Mouse (Mus musculus) adrenal gland (tissue): ENCODE data around the gene Ctdsp1.

ENCODE experiments used
- intact Hi-C: fragments of 180-260 bp; cut with DNase I; formaldehyde crosslinking; loops from one replicate; pipeline ENCODE4 v1.15.1; 2025

Gene Ctdsp1

DNA sequence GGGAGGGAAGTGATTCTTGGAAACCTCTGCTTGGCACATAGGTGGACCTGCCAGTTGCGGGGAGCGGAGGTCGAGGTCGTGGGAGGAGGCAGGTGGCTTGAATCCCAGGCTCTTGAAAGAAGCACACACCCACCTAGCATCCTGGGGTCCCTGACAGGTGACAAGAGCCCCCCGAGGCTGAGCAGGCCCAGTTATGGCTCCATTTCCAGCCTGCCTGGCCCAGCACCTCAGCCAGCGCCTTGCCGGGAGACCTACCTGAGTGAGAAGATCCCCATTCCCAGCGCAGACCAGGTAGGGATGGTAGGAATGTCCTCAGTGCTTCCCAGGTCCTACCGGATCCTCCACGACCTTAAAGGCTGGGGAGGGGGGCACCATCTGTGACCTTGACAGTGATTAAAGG, 15.7 kb upstream of the Ctdsp1 start:
- intact Hi-C loops: no loop called here

DNA sequence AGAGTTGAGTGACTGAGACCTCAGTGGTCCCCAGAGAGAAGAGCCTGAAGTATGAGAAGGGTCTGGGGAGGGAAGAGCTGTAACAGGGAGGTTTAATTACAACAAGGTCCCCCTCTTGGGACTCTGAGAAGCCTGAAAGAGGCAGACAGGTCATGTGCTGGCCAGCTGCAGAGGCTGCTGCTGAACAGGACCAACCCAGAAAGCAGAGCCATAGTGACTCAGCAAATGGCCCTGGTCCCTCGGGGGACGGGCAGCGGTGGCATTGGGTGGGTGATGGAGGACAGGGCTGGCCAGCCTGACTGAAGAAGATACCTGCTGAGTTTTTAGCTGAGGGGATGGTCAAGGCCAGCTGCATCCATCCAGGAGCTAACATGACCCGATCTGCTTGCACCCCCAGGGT, 14.9 kb upstream of the Ctdsp1 start:
- intact Hi-C loops: no loop called here

DNA sequence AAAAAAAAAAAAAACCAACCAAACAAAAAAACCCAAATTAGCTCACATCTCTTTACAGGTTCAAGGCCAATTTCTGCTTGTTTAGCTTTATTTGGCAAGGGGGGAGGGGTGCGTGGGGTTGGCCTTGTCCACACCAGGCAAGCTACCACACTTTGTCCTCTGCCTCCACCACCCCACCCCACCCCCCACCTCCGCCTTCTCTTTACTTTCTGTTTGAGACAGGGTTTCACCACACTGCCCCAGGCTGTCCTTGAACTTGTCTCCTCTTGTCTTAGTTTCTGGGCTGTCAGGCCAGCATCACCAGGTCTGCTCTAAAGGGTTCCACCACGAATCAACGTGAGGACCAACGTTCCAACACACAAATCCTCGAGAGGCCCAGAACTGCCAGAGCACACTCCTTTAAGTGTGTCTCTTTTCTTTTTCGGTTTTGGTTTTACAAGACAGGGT, 12.2 kb upstream of the Ctdsp1 start:
- intact Hi-C loops: no loop called here

DNA sequence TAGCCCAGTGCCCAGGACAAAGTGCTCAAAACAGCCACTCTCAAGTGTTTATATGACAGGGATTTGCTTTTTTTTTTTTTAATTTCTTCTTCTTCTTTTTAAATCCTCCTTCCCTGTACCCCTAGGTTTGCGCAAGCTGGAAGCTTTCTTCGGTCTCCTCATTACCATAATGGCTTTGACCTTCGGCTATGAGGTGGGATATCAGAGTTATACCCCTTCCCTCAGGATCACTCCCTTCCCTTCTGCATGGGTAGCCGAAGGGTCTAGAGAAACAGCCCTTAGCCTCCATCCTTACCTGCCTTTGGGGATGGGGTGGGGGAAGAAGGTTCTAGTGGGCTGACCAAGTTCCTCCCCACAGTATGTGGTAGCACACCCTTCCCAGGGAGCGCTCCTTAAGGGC, 10.8 kb upstream of the Ctdsp1 start:
- intact Hi-C loops: no loop called here

DNA sequence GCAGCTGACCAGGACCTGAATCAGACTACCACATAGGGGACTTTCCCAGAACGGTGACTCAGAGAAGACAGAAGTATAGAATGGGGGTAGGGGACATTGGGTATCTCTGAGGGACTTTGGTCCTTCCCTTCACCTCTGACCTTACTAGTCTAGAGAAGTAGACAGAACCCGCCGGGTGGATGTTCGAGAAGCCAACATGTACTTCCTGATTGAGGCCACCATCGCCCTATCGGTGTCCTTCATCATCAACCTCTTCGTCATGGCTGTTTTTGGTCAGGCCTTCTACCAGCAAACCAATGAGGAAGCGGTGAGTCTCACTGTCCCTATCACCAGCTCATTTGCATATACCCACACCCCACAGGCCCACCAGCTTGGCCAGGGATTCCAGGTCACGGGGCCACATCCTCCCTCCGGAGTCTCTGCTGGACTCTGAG, 9.7 kb upstream of the Ctdsp1 start:
- intact Hi-C loops: no loop called here

DNA sequence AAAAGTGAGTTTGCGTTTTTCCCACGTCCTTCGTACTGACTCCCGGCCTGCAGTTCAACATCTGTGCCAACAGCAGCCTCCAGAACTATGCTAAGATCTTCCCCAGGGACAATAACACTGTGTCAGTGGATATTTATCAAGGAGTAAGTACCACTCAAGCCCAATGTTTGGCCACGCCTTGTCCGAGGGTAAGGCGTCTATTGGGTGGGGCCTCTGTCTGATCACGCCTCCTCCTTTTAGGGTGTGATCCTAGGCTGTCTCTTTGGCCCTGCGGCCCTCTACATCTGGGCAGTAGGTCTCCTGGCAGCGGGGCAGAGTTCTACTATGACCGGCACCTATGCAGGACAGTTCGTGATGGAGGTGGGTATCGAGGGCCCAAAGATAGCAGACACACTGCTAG, 7.9 kb upstream of the Ctdsp1 start:
- intact Hi-C loops: no loop called here

DNA sequence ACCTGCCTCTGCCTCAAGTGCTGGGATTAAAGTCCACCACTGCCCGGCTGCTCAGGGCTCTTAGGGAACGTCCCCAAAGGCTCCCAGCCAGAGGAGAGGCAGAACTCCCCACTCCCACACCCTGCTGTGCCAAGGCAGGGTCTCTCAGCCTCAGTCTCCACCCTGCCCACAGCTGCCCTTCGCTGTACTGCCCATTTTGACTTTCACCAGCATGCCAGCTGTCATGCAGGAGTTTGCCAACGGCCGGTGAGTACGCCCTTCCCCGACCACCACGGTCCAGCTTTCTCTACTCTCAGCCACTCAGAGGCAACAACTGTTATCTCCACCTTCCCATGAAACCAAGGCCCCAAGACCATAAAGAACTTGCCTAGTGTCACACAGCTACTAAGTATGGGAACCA, 6.8 kb upstream of the Ctdsp1 start:
- intact Hi-C loops: no loop called here

DNA sequence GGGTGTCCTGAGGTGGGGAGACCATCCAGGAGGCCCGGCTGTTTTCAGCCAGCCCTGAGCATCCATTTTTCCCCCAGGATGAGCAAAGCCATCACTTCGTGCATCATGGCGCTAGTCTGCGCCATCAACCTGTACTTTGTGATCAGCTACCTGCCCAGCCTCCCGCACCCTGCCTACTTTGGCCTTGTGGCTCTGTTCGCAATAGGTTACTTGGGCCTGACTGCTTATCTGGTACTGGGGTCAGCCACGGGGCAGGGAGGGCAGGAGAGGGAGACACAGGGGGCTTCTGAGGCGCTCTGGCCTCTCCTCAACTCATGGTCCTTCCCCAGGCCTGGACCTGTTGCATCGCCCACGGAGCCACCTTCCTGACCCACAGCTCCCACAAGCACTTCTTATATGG, 6.2 kb upstream of the Ctdsp1 start:
- intact Hi-C loops: no loop called here

DNA sequence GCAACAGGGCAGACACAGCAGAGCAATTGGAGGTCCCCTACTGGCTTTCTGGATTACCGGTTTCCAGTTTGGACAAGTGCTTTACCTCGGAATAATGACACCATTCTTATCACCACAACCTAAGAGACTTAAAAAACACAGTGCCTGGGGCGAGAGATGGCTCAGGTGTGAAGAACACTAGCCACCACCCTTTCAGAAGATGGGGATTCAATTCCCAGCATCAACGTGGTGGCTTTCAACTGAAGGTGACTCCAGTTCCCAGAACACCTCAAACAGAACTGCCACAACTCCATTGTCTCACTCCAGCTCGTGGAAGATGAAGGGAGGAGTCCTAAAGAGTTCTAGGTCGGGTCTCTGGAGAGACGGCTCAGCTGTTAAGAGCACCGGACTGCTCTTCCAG, 5.8 kb upstream of the Ctdsp1 start:
- intact Hi-C loops: no loop called here

DNA sequence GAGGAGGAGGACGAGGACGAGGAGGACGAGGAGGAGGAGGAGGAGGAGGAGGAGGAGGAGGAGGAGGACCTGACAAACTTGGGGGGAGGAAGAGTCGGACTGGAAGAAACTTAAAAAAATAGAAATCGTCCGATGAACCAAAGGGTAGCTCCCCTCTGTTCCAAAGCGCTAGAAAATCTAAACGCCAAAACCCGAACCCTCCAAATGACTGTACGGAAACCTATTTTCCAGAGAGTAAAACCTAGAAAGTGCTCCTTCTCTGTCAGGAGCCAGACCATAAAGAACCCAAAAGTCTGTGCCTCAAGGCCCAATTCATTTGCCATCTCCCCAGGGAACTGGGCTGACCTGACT, 5.0 kb upstream of the Ctdsp1 start:
- intact Hi-C loops: no loop called here

DNA sequence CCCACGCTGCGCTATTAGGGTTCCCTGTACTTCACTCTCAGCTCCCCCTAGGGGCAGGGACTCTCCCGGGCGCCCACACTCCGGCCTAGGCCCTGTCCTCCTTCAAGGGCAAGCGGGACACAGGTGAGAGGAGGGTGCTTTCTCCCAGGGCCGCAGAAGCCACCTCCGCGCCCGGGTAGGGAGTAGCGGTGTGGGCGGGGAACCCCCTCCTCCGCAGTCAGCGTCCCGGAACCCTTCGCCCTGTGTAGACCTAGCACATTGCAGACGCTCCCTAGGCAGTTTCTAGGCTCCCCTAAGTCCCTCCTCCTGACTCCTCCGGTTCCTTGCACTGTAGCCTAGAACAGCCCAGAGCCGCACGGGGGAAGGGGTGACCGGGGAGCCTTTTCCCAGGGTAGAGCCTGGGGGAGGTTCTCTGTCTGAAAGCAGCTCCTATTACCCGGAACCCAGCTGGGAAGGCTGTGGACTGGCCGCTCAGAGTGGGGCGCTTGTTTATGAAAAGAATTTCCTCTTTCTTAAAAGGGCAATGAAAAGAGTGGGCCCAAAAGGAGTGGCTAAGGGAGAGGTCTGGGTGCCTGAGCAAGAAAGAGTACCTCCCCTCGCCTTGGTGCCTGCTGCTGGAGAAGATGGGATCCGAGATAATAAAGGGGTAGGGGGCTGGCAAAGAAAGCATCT, 4.5 kb upstream of the Ctdsp1 start:
- intact Hi-C loops: no loop called here

DNA sequence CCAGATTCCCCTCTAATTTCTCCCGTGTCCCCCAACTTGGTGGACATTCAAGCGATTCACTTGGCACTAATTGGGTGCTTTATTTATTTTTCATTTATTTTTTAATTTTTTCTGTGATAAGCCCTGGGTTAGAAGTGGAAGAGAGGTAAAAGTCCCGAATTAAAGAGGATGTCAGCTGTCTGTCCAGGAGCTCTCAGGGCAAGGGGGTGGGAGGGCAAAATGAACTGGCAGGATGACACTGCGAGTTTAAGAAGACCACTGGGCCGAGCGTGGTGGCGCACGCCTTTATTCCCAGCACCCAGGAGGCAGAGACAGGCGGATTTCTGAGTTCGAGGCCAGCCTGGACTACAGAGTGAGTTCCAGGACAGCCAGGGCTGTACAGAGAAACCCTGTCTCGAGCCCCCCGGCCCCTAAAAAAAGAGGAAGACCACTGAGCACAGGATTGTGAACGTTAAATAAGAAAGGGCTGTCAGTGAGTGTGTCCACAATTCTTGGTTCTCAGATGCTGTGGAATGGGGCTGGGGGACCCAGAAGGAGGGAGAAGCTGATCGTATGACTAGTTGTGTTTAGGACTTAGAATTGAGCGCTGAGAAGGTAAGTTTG, 3.8 kb upstream of the Ctdsp1 start:
- intact Hi-C loops: no loop called here

DNA sequence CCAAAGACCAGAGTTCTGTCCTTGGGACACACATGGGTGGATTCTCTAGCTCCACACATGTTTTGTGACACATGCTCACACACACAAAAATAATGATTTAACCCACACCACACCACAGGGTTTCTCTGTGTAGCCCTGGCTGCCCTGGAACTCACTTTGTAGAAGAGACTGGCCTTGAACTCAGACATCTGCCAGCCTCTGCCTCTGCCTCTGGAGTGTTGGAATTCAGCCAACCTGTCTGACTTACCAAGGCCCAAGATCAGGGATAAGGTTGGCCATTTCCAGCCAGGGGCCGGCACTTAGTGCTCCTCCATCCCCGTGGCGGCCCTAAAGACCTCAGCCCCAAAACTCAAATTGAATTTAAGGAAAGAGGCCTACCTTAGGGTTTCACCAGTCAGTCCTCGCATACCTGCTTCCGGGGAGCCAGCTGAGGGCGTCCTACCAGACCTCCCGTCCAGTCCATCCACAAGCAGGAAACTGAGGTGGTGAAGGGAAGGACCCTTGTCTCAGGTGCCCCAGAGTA, 2.9 kb upstream of the Ctdsp1 start:
- intact Hi-C loops: no loop called here

DNA sequence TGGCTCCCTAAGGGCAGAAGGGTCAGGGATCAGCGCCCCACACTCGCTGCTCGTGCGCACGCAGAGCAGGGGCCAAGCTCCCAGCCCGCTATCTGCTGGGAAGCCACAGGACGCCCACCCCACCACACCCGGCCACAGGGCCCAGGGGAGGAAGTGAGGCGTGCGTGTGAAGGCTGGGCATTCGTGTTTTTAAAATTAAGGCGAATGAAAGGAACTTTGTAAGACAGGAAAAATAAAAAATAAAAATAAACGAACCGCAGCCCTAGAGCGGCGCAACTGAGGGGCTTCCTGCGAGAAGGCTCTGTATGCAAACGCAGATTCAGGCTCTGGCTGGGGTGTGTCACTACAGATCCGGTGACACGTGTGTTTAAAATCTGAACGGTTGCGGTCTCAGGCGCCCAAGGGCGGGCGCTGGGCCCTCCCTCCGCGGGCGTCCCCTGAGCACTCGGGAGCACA, 1.4 kb upstream of the Ctdsp1 start:
- intact Hi-C loops: no loop called here

DNA sequence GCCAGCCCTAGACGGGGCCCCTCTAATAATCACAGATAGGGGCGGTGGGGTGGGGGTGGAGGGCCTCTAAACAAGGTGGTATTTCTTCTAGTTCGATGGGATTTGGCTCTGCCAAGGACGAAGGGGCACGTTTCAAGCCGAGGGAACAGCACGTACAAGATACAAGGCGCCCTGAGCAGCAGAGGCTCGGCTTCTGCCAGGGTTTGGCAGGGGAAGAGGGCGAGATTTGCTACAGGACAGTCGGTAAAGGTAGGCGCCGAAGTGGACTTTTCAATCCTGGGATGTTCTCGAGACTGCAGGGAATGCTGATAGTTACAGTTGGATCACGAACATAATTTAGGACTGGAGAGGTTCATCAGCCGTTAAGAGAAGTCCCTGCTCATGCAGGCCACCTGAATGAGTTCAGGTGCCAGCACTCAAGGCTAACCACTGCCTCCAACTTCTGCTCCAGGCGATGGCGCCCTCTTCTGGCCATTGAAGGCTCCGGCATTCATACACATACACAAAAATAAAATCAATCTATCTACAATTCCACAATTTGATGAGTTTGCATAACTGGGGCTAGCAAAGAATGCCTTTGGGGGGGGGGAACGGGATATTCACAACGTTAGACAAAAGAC, 912 bp upstream of the Ctdsp1 start:
- intact Hi-C loops: no loop called here

DNA sequence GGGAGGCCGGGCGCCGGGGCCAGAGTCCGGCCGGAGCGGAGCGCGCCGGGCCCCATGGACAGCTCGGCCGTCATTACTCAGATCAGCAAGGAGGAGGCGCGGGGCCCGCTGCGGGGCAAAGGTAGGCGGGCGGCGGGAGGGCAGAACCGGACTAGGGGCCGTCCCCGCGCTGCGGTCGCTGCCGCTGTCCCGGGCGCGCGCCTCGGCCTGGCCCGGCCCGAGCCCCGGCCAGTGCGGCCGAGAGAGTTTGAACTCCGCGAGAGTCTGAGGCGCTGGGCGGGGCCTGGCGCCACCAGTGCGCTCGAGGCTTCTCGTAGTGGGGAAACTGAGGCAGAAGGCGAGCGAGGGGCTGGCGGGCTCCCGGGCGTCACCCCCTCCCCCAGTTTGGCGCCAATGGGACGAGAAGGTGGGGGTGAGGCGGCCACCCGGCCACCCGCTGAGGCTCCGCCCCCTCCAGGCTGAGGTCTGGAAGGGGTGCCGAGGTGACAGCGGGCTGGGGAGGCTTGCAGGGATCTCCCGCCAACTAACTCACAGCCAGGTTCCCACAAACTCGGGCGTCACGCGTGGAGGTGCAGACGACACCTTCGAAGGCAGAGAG, 634 bp downstream of the Ctdsp1 start:
- intact Hi-C loops: no loop called here

DNA sequence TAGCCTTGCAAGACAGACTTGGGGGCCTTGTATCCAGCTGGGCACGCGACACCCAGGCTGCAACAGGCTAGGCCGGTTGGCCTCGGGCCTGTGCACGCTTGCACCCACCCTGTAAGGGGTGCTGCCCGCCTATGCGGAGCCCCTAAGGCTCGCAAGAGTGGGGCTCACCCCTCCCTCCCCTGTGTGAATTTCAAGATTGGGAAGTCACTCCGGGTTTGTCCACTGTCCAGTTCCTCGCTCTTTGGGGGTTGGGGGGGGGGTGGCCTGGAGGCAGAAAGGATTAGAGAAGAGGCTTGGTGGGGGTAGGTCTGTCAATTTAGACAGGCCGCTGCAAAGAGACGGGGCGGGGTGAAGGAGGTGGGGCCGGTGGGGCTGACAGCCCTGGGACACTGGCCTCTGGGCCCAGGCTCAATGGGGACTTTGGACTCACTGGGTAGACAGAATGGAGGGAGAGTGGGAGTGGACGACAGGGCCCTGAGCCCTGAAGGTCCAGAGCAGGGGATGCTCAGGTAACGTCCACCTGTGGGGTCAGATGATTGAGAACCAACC, 1.2 kb downstream of the Ctdsp1 start:
- intact Hi-C loops: no loop called here

DNA sequence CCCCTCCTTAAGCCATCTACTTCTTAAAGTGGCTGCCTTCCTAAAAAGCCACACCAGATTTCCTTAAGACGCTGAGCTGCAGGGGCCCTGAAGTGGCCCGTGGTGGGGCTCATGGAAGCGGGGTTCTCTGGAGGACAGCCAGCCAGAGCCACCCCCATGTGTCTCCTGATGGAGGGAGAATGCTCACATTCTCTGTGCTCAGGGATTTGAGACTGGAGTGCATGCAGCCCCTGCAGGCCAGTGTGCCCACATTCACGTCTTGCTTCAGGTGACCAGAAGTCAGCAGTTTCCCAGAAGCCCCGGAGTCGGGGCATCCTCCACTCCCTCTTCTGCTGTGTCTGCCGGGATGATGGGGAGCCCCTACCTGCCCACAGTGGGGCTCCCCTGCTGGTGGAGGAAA, 1.7 kb downstream of the Ctdsp1 start:
- intact Hi-C loops: no loop called here

DNA sequence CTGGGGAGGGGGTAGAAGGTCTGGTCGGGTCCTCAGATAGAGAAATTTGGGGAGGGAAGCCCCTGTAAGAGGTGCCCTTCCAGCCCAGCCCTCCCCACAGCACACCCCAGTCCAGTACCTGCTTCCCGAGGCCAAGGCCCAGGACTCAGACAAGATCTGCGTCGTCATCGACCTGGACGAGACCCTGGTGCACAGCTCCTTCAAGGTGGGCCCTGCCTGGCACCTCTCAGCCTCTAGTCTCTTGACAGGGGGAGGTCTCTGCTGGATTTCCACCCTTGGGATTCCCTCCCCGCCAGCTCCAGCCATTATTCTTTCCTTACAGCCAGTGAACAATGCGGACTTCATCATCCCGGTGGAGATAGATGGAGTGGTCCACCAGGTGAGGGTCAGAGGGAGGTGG, 2.4 kb downstream of the Ctdsp1 start:
- intact Hi-C loops: no loop called here

DNA sequence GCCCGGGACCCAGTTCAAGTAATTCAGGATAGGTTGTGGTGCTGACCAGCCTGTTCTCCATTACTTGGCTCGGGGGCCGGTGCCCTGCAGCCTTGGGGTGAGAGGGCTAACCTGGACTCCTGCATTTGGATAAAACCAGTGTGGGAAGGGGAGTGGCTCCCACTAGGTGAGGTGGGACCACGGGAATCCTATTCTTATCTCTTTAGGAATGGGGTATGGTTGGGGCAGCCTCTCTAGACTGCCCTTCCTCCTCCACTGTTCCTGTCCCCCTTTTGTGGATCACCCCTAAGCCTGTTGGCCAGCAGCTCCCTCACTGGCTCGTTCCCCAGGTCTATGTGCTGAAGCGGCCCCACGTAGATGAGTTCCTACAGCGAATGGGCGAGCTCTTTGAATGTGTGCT, 3.0 kb downstream of the Ctdsp1 start:
- intact Hi-C loops: no loop called here

DNA sequence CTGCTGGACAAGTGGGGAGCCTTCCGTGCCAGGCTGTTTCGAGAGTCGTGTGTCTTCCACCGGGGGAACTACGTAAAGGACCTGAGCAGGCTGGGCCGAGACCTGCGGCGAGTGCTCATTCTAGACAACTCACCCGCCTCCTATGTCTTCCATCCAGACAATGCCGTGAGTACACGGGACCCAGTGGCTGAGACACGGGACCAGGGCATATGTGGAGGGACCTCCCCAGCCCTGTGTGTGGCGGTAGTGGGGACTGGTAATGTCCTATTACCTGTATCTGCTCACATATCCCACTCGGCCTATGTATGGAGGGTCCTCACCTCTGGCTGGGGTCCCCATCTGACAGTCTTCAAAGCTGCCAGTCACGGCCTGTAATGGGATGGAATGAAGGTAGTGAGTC, 3.5 kb downstream of the Ctdsp1 start:
- intact Hi-C loops: no loop called here

DNA sequence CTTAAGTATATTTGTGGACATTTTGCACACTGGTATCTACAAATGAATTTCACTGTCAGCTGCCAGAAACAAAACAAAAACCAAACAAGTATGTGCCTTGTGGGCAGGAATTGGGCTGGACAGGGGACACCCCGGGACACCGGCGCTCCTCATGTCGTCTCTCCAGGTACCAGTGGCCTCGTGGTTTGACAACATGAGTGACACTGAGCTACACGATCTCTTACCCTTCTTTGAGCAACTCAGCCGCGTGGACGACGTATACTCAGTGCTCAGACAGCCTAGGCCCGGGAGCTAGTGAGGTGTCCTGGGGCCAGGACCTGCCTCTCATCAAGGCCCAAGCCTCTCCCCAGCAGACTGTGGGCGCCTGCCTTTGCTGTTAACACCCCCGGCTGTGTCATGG, 4.0 kb downstream of the Ctdsp1 start:
- intact Hi-C loops: no loop called here
